Mouse (Mus musculus) intestine, embryonic 15.5 days (tissue): ENCODE results near the gene Hils1. TPM values are rescaled to one million over a fixed set of nuclear protein-coding genes. Genes with fewer than 3 reads are reported as not detected.

Experiments
- ATAC-seq: fragments of 200-750 bp; cut with Nextera tagmentation; 2 replicates; pipeline ENCODE4 v1.8.0; 2017; ENCODE audit warnings: moderate TSS enrichment, moderate library complexity
- H3K27ac ChIP-seq: fragments of 300-500 bp; sonication (generic); 2 replicates; pipeline ENCODE4 v1.5.1; 2015; ENCODE audit warnings: mild to moderate bottlenecking, inconsistent platforms
- H3K27me3 ChIP-seq: fragments of 300-500 bp; sonication (generic); replicated peaks from 2 replicates; pipeline ENCODE4 v1.6.1; 2015; ENCODE audit warnings: inconsistent platforms
- H3K36me3 ChIP-seq: fragments of 300-500 bp; sonication (generic); 2 replicates; pipeline ENCODE4 v1.6.1; 2015; ENCODE audit warnings: inconsistent platforms
- H3K4me1 ChIP-seq: fragments of 300-500 bp; sonication (generic); replicated peaks from 2 replicates; pipeline ENCODE4 v1.6.1; 2015; ENCODE audit warnings: inconsistent platforms
- H3K4me2 ChIP-seq: fragments of 300-500 bp; sonication (generic); replicated peaks from 2 replicates; pipeline ENCODE4 v1.6.1; 2015; ENCODE audit warnings: mild to moderate bottlenecking, inconsistent platforms
- H3K4me3 ChIP-seq: fragments of 300-500 bp; sonication (generic); replicated peaks from 2 replicates; pipeline ENCODE4 v1.5.1; 2015; ENCODE audit warnings: inconsistent platforms
- H3K9ac ChIP-seq: fragments of 300-500 bp; sonication (generic); 2 replicates; pipeline ENCODE4 v1.6.1; 2015; ENCODE audit warnings: inconsistent platforms
- H3K9me3 ChIP-seq: fragments of 300-500 bp; sonication (generic); 2 replicates; pipeline ENCODE4 v1.6.1; 2016; ENCODE audit warnings: inconsistent platforms
- WGBS: fragments of 180-500 bp; shearing (Covaris S2); methylation state at CpG from one replicate; pipeline ENCODE4 v1.1.7; 2015; 5-methylcytosine and 5-hydroxymethylcytosine counted together
- polyA plus RNA-seq: library from polyadenylated mRNA; unstranded; fragments of >200 nt; fragmentation: Nextera tagmentation; extraction: Ambion mirVana; gene quantifications from 2 replicates; pipeline ENCODE4 v1.2.1, GENCODE M21; 2015

Gene Hils1
- polyA plus RNA-seq, 1 experiment from 2014 or later: not detected

DNA sequence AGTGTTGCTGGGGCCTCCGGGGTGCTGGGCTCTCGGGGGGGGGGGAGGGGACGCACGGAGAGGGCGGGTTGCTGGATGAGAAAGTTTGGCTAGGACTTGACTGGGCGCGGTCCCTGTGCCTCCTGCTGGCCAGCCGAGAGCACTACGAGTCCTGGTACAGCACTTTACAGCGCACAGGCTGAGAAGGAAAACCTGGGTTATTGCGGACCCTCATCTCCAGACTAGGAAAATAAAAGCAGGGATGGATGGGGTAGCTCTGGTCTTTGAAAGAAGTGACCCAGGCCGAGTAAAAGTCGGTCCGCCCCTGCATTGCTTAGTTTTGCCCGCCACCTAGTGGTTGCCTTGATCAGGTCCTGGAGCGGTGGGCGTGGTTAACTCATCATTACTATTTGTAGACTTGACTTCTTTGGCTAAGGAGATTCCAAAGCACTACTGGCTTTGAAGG, 30.5 kb upstream of the Hils1 start:
- Histone ChIP-seq H3K4me3 (peak overlapping the region; percentile 52), H3K27ac (peak overlapping the region; percentile 90), H3K9me3 (no peaks in the 10 kb centered on the region), H3K9ac (peak overlapping the region; percentile 78), H3K4me1 (peaks cover 44% of the 10 kb centered on the region), H3K27me3 (peaks cover 3% of the 10 kb centered on the region; the same call in 1 of the 2 replicates), H3K36me3 (peaks cover 3% of the 10 kb centered on the region; the same call in 1 of the 2 replicates), H3K4me2 (peak overlapping the region; percentile 74)
- WGBS: 0% methylated on average over 17 of the region's 17 CpGs
- peak; percentile 78 for ATAC-seq

DNA sequence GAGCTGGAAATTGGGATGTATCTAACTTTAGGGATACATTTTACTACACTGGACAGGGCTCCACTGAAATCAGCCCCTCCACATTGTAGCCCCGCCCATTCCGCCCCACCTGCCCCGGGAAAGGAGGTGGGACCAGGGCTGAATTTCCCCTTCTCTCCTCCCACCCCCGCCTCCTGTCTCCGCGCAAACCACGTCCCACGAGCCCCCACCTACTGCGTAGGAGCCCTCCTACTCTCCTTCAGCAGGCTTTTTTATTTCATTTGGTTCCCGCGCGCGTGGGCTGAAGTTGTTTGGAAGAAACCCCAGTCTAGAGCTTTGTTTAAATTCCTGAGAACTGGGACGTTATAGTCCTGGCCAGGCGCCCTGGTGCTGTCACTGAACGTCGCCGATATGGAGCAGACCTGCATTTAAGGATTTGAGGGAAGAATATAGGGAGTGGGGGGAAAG, 30.0 kb upstream of the Hils1 start:
- H3K9ac ChIP-seq: peak overlapping the region; percentile 37
- ATAC-seq: peak; percentile 72
- peak overlapping the region; percentile 74 for H3K4me2 ChIP-seq
- peak overlapping the region; percentile 90 for H3K27ac ChIP-seq
- peaks cover 3% of the 10 kb centered on the region; the same call in 1 of the 2 replicates for H3K27me3 ChIP-seq
- WGBS: 2% methylated on average over 18 of the region's 18 CpGs
- H3K4me3 ChIP-seq: peak overlapping the region; percentile 52
- peaks cover 45% of the 10 kb centered on the region for H3K4me1 ChIP-seq
- H3K9me3 ChIP-seq: no peaks in the 10 kb centered on the region
- peaks cover 3% of the 10 kb centered on the region; the same call in 1 of the 2 replicates for H3K36me3 ChIP-seq

DNA sequence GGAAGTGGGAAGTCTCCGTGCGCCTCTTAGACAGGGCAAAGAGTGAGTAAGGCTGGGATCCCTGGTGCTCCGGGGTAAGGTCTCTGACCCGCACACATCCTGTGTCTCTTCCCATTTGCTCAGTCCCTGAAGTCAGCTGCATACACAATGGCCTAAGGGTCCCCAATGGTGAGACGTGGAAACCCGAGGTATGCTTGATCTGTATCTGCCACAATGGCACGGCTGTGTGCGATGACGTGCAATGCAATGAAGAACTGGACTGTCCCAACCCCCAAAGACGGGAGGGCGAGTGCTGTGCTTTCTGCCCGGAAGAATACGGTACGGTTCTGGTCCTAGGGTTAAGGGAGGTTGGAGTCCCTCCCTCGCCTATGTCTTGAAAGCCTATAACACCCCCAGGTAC, 29.6 kb upstream of the Hils1 start:
- H3K4me1 ChIP-seq: peaks cover 45% of the 10 kb centered on the region
- peaks cover 3% of the 10 kb centered on the region; the same call in 1 of the 2 replicates for H3K27me3 ChIP-seq
- H3K9ac ChIP-seq: peak overlapping the region; percentile 37
- WGBS: 3% methylated on average over 15 of the region's 15 CpGs
- peak overlapping the region; percentile 90 for H3K27ac ChIP-seq
- no peak; the same call in 1 of the 2 replicates for ATAC-seq
- H3K4me2 ChIP-seq: peak overlapping the region; percentile 74
- peaks cover 3% of the 10 kb centered on the region; the same call in 1 of the 2 replicates for H3K36me3 ChIP-seq
- no peaks in the 10 kb centered on the region for H3K9me3 ChIP-seq
- H3K4me3 ChIP-seq: peak overlapping the region; percentile 52

DNA sequence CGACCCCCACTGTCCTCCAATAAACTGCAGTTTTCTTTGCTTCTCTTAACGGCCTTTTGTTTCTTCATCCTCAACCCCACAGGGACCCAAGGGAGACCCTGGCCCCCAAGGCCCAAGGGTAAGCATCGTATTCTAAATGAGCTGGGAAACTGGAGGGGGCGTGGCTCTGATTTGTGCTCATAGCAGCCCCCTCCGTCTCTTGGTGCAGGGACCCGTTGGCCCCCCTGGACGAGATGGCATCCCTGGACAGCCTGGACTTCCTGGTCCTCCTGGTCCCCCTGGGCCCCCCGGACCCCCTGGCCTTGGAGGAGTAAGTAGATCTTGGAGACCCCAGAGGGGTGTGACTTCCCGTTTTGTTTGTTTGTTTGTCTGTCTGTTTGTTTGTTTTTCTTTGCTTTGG, 29.1 kb upstream of the Hils1 start:
- Histone ChIP-seq H3K36me3 (peaks cover 3% of the 10 kb centered on the region; the same call in 1 of the 2 replicates), H3K27ac (peak overlapping the region; percentile 29; the same call in 1 of the 2 replicates), H3K27me3 (peaks cover 3% of the 10 kb centered on the region; the same call in 1 of the 2 replicates), H3K4me1 (peaks cover 40% of the 10 kb centered on the region), H3K9me3 (no peaks in the 10 kb centered on the region), H3K9ac (peak overlapping the region; percentile 37), H3K4me2 (peak overlapping the region; percentile 74), H3K4me3 (peak overlapping the region; percentile 52)
- 21% methylated on average over 9 of the region's 9 CpGs for WGBS
- no peak for ATAC-seq

DNA sequence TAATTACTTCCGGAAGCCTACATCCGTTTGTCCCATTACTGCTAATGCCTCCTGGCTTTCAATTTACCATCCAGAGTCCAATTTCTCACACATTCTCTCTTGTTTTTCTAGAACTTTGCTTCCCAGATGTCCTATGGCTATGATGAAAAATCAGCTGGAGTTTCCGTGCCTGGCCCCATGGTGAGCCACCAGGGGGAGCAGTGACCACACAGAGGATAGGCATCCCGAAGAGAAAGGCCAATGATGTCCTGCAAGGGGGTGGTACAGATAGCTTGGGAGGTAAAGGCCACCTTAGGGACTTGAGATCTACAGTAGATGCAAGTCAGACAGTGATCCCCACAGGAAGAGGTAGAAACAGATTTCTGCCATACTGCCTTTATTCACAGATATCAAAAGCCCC, 28.1 kb upstream of the Hils1 start:
- no peak for ATAC-seq
- Histone ChIP-seq H3K27ac (no peak overlapping the region), H3K9me3 (no peaks in the 10 kb centered on the region), H3K36me3 (peaks cover 3% of the 10 kb centered on the region; the same call in 1 of the 2 replicates), H3K4me3 (no peak overlapping the region; the same call in 1 of the 2 replicates), H3K4me1 (peaks cover 39% of the 10 kb centered on the region), H3K9ac (no peak overlapping the region), H3K4me2 (peak overlapping the region; percentile 74), H3K27me3 (0 out of 2 replicates have a peak, but pooled peaks cover 3% of the 10 kb centered on the region)
- 25% methylated on average over 4 of the region's 4 CpGs for WGBS

DNA sequence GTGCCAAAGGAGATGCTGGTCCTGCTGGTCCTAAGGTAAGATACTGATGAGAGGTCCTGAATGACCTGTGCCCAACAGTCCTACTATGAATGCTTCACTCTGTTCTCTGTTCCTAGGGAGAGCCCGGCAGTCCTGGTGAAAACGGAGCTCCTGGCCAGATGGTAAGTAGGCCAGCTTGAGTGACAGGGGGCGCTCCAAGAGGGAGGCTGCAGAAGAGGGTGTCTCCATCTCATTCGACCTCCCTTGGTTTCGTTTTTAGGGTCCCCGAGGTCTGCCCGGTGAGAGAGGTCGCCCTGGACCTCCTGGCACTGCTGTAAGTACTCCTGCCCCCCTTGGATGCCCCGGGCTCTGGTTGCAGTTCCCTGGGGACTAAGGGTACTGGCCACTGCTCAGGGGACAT, 26.3 kb upstream of the Hils1 start:
- Histone ChIP-seq H3K4me1 (peaks cover 24% of the 10 kb centered on the region), H3K9me3 (no peaks in the 10 kb centered on the region), H3K36me3 (peaks cover 11% of the 10 kb centered on the region), H3K9ac (no peak overlapping the region), H3K27ac (no peak overlapping the region), H3K4me3 (no peak overlapping the region), H3K27me3 (no peaks in the 10 kb centered on the region), H3K4me2 (0 out of 2 replicates have a peak overlapping the region, but pooled peaks have one; percentile 10)
- ATAC-seq: no peak
- WGBS: 45% methylated on average over 9 of the region's 9 CpGs

DNA sequence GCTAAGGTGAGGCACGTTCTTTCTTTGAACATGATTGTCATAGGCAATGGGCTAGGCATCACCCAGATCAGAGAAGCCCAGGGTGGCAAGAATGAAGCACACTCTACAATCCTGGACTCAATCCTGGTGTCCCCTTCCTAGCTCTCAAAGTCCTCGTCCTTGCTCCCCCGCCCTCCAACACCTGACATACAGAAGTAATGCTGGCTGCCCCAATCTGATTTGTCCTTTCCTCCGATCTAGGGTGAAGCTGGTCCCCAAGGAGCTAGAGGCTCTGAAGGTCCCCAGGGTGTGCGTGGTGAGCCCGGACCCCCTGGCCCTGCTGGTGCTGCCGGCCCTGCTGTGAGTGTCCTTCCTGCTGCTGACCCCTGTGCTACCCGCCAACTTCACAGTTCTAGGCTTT, 25.6 kb upstream of the Hils1 start:
- H3K4me3 ChIP-seq: no peak overlapping the region
- H3K4me2 ChIP-seq: no peak overlapping the region
- ATAC-seq: no peak
- no peaks in the 10 kb centered on the region for H3K27me3 ChIP-seq
- peaks cover 24% of the 10 kb centered on the region for H3K4me1 ChIP-seq
- H3K9ac ChIP-seq: no peak overlapping the region
- WGBS: 78% methylated on average over 8 of the region's 8 CpGs
- peak overlapping the region; percentile 18; the same call in 1 of the 2 replicates for H3K27ac ChIP-seq
- H3K36me3 ChIP-seq: peaks cover 11% of the 10 kb centered on the region
- no peaks in the 10 kb centered on the region for H3K9me3 ChIP-seq

GRCm38 (mm10) chr11:94942282-94943023, 24.9 kb upstream of the Hils1 start:
- no peaks in the 10 kb centered on the region for H3K9me3 ChIP-seq
- peaks cover 21% of the 10 kb centered on the region for H3K4me1 ChIP-seq
- no peak overlapping the region for H3K9ac ChIP-seq
- H3K36me3 ChIP-seq: peaks cover 11% of the 10 kb centered on the region
- no peak overlapping the region for H3K4me2 ChIP-seq
- WGBS: 53% methylated on average over 13 of the region's 13 CpGs
- H3K4me3 ChIP-seq: no peak overlapping the region
- no peaks in the 10 kb centered on the region for H3K27me3 ChIP-seq
- peak overlapping the region; percentile 18 for H3K27ac ChIP-seq
- ATAC-seq: no peak

GRCm38 (mm10) chr11:94943054-94943453, 24.3 kb upstream of the Hils1 start:
- H3K4me2 ChIP-seq: no peak overlapping the region
- no peaks in the 10 kb centered on the region for H3K9me3 ChIP-seq
- H3K4me1 ChIP-seq: peaks cover 20% of the 10 kb centered on the region
- 0 out of 2 replicates have a peak overlapping the region, but pooled peaks have one; percentile 29 for H3K27ac ChIP-seq
- peaks cover 11% of the 10 kb centered on the region for H3K36me3 ChIP-seq
- H3K27me3 ChIP-seq: no peaks in the 10 kb centered on the region
- WGBS: 82% methylated on average over 15 of the region's 15 CpGs
- no peak for ATAC-seq
- H3K4me3 ChIP-seq: no peak overlapping the region
- H3K9ac ChIP-seq: no peak overlapping the region

- no peak overlapping the region for H3K9ac ChIP-seq
- ATAC-seq: no peak
- H3K36me3 ChIP-seq: peaks cover 16% of the 10 kb centered on the region
- peak overlapping the region; percentile 54; the same call in 1 of the 2 replicates for H3K27ac ChIP-seq
- no peak overlapping the region for H3K4me3 ChIP-seq
- 28% methylated on average over 8 of the region's 8 CpGs for WGBS
- no peaks in the 10 kb centered on the region for H3K9me3 ChIP-seq
- no peaks in the 10 kb centered on the region for H3K27me3 ChIP-seq
- peaks cover 15% of the 10 kb centered on the region; the same call in 1 of the 2 replicates for H3K4me1 ChIP-seq
- no peak overlapping the region for H3K4me2 ChIP-seq
Measured at GRCm38 (mm10) chr11:94944295-94944694, 23.1 kb upstream of the Hils1 start.

- 0 out of 2 replicates have a peak overlapping the region, but pooled peaks have one; percentile 54 for H3K27ac ChIP-seq
- no peak overlapping the region for H3K9ac ChIP-seq
- no peak overlapping the region for H3K4me2 ChIP-seq
- peaks cover 13% of the 10 kb centered on the region; the same call in 1 of the 2 replicates for H3K4me1 ChIP-seq
- no peaks in the 10 kb centered on the region for H3K9me3 ChIP-seq
- peaks cover 14% of the 10 kb centered on the region for H3K36me3 ChIP-seq
- ATAC-seq: no peak
- no peak overlapping the region for H3K4me3 ChIP-seq
- WGBS: 82% methylated on average over 12 of the region's 12 CpGs
- H3K27me3 ChIP-seq: no peaks in the 10 kb centered on the region
Measured at GRCm38 (mm10) chr11:94945236-94945635, 22.2 kb upstream of the Hils1 start.

GRCm38 (mm10) chr11:94952169-94952568, 15.2 kb upstream of the Hils1 start:
- WGBS: 22% methylated on average over 6 of the region's 6 CpGs
- H3K4me1 ChIP-seq: no peaks in the 10 kb centered on the region
- H3K9me3 ChIP-seq: no peaks in the 10 kb centered on the region
- H3K27me3 ChIP-seq: no peaks in the 10 kb centered on the region
- no peak overlapping the region for H3K27ac ChIP-seq
- no peak overlapping the region for H3K4me3 ChIP-seq
- H3K36me3 ChIP-seq: peaks cover 6% of the 10 kb centered on the region
- ATAC-seq: no peak
- no peak overlapping the region for H3K4me2 ChIP-seq
- no peak overlapping the region for H3K9ac ChIP-seq
